In the genomic region with DNA sequence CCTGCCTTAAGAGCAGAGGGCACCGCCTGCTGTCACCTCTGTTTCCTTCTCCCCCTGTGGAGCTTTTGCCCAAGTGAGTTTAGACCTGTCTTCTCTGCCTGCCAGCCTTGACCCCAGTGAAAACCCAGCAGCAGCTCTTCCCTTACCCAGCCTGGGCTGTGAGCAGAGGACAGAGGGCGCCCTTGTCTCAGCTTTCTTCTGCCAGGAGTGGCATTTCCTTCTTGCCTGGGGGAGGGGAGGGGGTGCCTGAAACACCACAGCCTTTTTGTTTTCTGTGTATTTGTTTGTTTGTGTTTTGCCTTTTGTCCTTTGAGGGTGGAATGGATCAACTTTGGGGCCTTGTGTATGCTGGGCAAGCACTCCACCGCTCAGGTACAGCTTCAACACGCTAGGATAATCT, we compare ENCODE assay signal across 11 mouse cellular contexts. TPM values are rescaled to one million over a fixed set of nuclear protein-coding genes. Genes with fewer than 3 reads are reported as not detected.
A peak's percentile ranks its signal among the peaks of the same experiment; 100 is the strongest.
DNase-seq lines count a peak whose midpoint lies in the region; ATAC-seq and TF ChIP-seq lines count a peak whose summit lies in the region.
"Had no signal": no experiment of that assay in that cellular context is flagged by ENCODE, and none has a peak within 500 bp of the region (broad histone marks: within the 10 kb centered on the region; RNA-seq: fewer than 3 reads in every experiment).

No protein-coding gene starts in this region.

- no peak overlapping the region for H3K4me3 ChIP-seq in hindbrain, embryonic 10.5 days
- no peak overlapping the region for H3K4me3 ChIP-seq in hindbrain, embryonic 16.5 days (ENCODE audit: low read length)
- H3K4me3 ChIP-seq in C2C12 (ENCODE audit: insufficient read depth, poor library complexity, severe bottlenecking) (no peak overlapping the region), ES-Bruce4 (ENCODE audit: low read depth, low read length) (no peak overlapping the region)
- H3K4me3 ChIP-seq: liver, embryonic 13.5 days; myocyte had no signal

- H3ac ChIP-seq in C2C12 (ENCODE audit: control insufficient read depth, insufficient read length, low read depth): no peak overlapping the region

- H3K27ac ChIP-seq in hindbrain, embryonic 10.5 days: 0 out of 2 replicates have a peak overlapping the region, but pooled peaks have one; percentile 23
- no peak overlapping the region for H3K27ac ChIP-seq in hindbrain, embryonic 16.5 days (ENCODE audit: low read depth, low read length)
- H3K27ac ChIP-seq in ES-Bruce4 (ENCODE audit: insufficient read depth, low read length): no peak overlapping the region
- H3K27ac ChIP-seq: liver, embryonic 13.5 days had no signal

- no peak overlapping the region for H3K4me2 ChIP-seq in hindbrain, embryonic 16.5 days (ENCODE audit: low read length)
- H3K4me2 ChIP-seq: liver, embryonic 13.5 days had no signal

- peaks cover 8% of the 10 kb centered on the region; the same call in 1 of the 2 replicates for H3K4me1 ChIP-seq in hindbrain, embryonic 10.5 days (replicated peaks)
- H3K4me1 ChIP-seq in hindbrain, embryonic 16.5 days (ENCODE audit: control insufficient read depth, insufficient read depth, low read depth, low read length): no peaks in the 10 kb centered on the region
- no peaks in the 10 kb centered on the region for H3K4me1 ChIP-seq in ES-Bruce4 (ENCODE audit: control insufficient read depth, insufficient read depth, low read length)

- no peak for ATAC-seq in hindbrain, embryonic 16.5 days

- peaks cover 59% of the 10 kb centered on the region for H3K36me3 ChIP-seq in hindbrain, embryonic 10.5 days
- no peaks in the 10 kb centered on the region for H3K36me3 ChIP-seq in hindbrain, embryonic 16.5 days (ENCODE audit: control insufficient read depth, insufficient read depth, low read length)
- H3K36me3 ChIP-seq in C2C12 (ENCODE audit: control insufficient read depth, insufficient read depth): peaks cover 24% of the 10 kb centered on the region
- H3K36me3 ChIP-seq in ES-Bruce4 (ENCODE audit: control insufficient read depth, insufficient read depth, low read length, poor library complexity, severe bottlenecking): peaks cover 7% of the 10 kb centered on the region; the same call in 1 of the 2 replicates

- no peaks in the 10 kb centered on the region for H3K9me3 ChIP-seq in hindbrain, embryonic 10.5 days
- no peaks in the 10 kb centered on the region for H3K9me3 ChIP-seq in hindbrain, embryonic 16.5 days (ENCODE audit: control insufficient read depth, low read length)
- H3K9me3 ChIP-seq in ES-Bruce4 (replicated peaks; ENCODE audit: control insufficient read depth, insufficient read depth, low read length, poor library complexity, severe bottlenecking): no peaks in the 10 kb centered on the region
- H3K9me3 ChIP-seq: liver, embryonic 13.5 days had no signal

- H3K79me2 ChIP-seq in C2C12 (ENCODE audit: control insufficient read depth, insufficient read depth): no peaks in the 10 kb centered on the region

- 81% methylated on average over 4 of the region's 4 CpGs for WGBS in hindbrain, embryonic 10.5 days
- 87% methylated on average over 4 of the region's 4 CpGs for WGBS in hindbrain, embryonic 16.5 days

- no peaks in the 10 kb centered on the region for H3K27me3 ChIP-seq in hindbrain, embryonic 10.5 days (ENCODE audit: insufficient read depth, poor library complexity, severe bottlenecking)
- no peaks in the 10 kb centered on the region for H3K27me3 ChIP-seq in hindbrain, embryonic 16.5 days (replicated peaks; ENCODE audit: control insufficient read depth, insufficient read depth, low read length)
- H3K27me3 ChIP-seq in C2C12 (ENCODE audit: control insufficient read depth, insufficient read depth, insufficient read length) (no peaks in the 10 kb centered on the region), ES-Bruce4 (ENCODE audit: control insufficient read depth, insufficient read depth, low read length, poor library complexity, severe bottlenecking) (no peaks in the 10 kb centered on the region)
- H3K27me3 ChIP-seq: liver, embryonic 13.5 days had no signal

- no peak for TF ChIP-seq EP300 in ES-Bruce4 (IDR thresholded peaks at IDR 0.05; ENCODE audit: insufficient read depth, low read depth, low read length)

- no peak for TF ChIP-seq POLR2A in ES-Bruce4 (IDR thresholded peaks at IDR 0.05; ENCODE audit: insufficient read depth, low read length)

- H3K9ac ChIP-seq in hindbrain, embryonic 16.5 days (ENCODE audit: low read depth, low read length): no peak overlapping the region
- H3K9ac ChIP-seq in ES-Bruce4 (ENCODE audit: low read depth, poor library complexity, severe bottlenecking): no peak overlapping the region
- H3K9ac ChIP-seq: liver, embryonic 13.5 days had no signal

- no peaks in the 10 kb centered on the region for H3K79me3 ChIP-seq in C2C12 (ENCODE audit: low read depth)

- no peak for DNase-seq in hindbrain, embryonic 10.5 days (ENCODE audit: low spot score)
- DNase-seq in kidney, postnatal 25 days: peak; percentile 69 to 79
- DNase-seq in cerebellum, adult 18-20 months: no peak
- DNase-seq in c-Kit-positive CD71-positive TER-119-positive erythroid progenitor cells, embryonic 14.5 days (ENCODE audit: low spot score): no peak
- DNase-seq: cerebellum, postnatal 36 days; liver, embryonic 13.5 days; right cerebral cortex, postnatal 25 days had no signal

- TF ChIP-seq CTCF in C2C12 (IDR thresholded peaks at IDR 0.05; ENCODE audit: control insufficient read depth, insufficient read depth, insufficient read length) (peak; percentile 6), ES-Bruce4 (IDR thresholded peaks at IDR 0.05; ENCODE audit: low read depth, low read length) (peak; percentile 49)

TF ChIP-seq in C2C12, 6 proteins besides CTCF, POLR2A, EP300 and RAD21:
- TF ChIP-seq USF1 (IDR thresholded peaks at IDR 0.05; ENCODE audit: low read depth): no peak
- no peak for TF ChIP-seq MYOD1 (IDR thresholded peaks at IDR 0.05; ENCODE audit: control insufficient read depth, insufficient read length, low read depth)
- TF ChIP-seq FOSL1 (IDR thresholded peaks at IDR 0.05; ENCODE audit: insufficient read depth, low read length, poor library complexity, severe bottlenecking): no peak
- no peak for TF ChIP-seq CEBPB (IDR thresholded peaks at IDR 0.05; ENCODE audit: low read depth)

RNA-seq across cellular contexts. Expression of gene Swap70, which starts 50.9 kb away (rescaled TPM):
- polyA plus RNA-seq in hindbrain, embryonic 10.5 days (2016; fragmentation: Nextera tagmentation; extraction: Ambion mirVana): 18.1 and 26.6 TPM in 2 replicates
- 10.6 and 11.2 TPM in 2 replicates for polyA plus RNA-seq in hindbrain, embryonic 16.5 days (2015; fragmentation: Nextera tagmentation; extraction: Ambion mirVana)
- polyA plus RNA-seq in C2C12 (2012; fragmentation: generic; extraction: Trizol) (16.0 TPM), ES-Bruce4 (2011; ENCODE audit: insufficient read depth, insufficient read length, low read depth, missing spikeins) (40.1 and 41.7 TPM in 2 replicates)

Comparison
In these comparisons a context has a peak if more than half of its experiments do, and no peak if none do; other contexts are left out.
1. DNase-seq: peak in kidney, postnatal 25 days (2 of 2); none in hindbrain, embryonic 10.5 days (single experiment), cerebellum, adult 18-20 months (0 of 2) and c-Kit-positive CD71-positive TER-119-positive erythroid progenitor cells, embryonic 14.5 days (single experiment).